In the genomic region with DNA sequence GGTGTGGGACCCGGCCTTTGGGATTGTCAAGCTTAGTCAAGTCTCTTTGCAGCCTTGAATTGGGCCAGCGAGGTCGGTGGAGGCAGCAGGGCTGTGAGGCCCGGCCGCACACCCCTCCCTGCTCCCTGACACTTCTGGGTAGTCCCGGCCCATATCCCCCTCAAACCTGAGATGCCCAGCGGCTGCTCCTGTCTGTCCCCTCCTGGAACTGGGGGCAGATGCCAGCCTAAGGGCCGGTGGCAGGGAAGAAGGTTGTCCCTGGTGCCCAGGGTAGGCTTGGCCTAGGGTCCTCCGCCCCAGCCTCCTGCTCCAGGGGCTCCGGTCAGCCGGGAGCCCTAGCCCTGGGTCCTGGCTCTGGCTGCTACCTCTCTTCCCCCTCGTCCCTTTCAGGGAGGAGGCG, we compare ENCODE assay signal across 28 mouse cellular contexts. TPM values are rescaled to one million over a fixed set of nuclear protein-coding genes. Genes with fewer than 3 reads are reported as not detected.
DNase-seq lines count a peak whose midpoint lies in the region; ATAC-seq and TF ChIP-seq lines count a peak whose summit lies in the region.
"Had no signal": no experiment of that assay in that cellular context is flagged by ENCODE, and none has a peak within 500 bp of the region (broad histone marks: within the 10 kb centered on the region; RNA-seq: fewer than 3 reads in every experiment).

No protein-coding gene starts in this region.

- no peaks in the 10 kb centered on the region for H3K9me3 ChIP-seq in limb, embryonic 15.5 days
- H3K9me3 ChIP-seq in limb, embryonic 10.5 days (replicated peaks), result no peaks in the 10 kb centered on the region
- no peaks in the 10 kb centered on the region for H3K9me3 ChIP-seq in liver, embryonic 15.5 days (replicated peaks)
- no peaks in the 10 kb centered on the region for H3K9me3 ChIP-seq in liver, postnatal 0 days (ENCODE audit: low read length)
- no peaks in the 10 kb centered on the region for H3K9me3 ChIP-seq in stomach, postnatal 0 days (ENCODE audit: control insufficient read depth, low read length)
- H3K9me3 ChIP-seq: embryonic facial prominence, embryonic 12.5 days; forebrain, embryonic 13.5 days; heart, embryonic 12.5 days; heart, embryonic 15.5 days; hindbrain, embryonic 15.5 days had no signal

- no peak overlapping the region for H3K9ac ChIP-seq in limb, embryonic 15.5 days
- H3K9ac ChIP-seq in liver, embryonic 15.5 days, result no peak overlapping the region
- H3K9ac ChIP-seq in liver, postnatal 0 days (replicated peaks), result no peak overlapping the region
- H3K9ac ChIP-seq in stomach, postnatal 0 days (ENCODE audit: low read length), result 0 out of 2 replicates have a peak overlapping the region, but pooled peaks have one; percentile 13
- H3K9ac ChIP-seq: embryonic facial prominence, embryonic 12.5 days; forebrain, embryonic 13.5 days; forebrain, postnatal 0 days; heart, embryonic 15.5 days; hindbrain, embryonic 15.5 days had no signal

- H3K4me1 ChIP-seq in limb, embryonic 15.5 days, result peaks cover 19% of the 10 kb centered on the region
- H3K4me1 ChIP-seq in limb, embryonic 10.5 days, result peaks cover 25% of the 10 kb centered on the region
- H3K4me1 ChIP-seq in liver, embryonic 15.5 days (replicated peaks), result peaks cover 76% of the 10 kb centered on the region
- peaks cover 31% of the 10 kb centered on the region for H3K4me1 ChIP-seq in liver, postnatal 0 days (ENCODE audit: insufficient read depth)
- no peaks in the 10 kb centered on the region; the same call in 1 of the 2 replicates for H3K4me1 ChIP-seq in stomach, postnatal 0 days (replicated peaks; ENCODE audit: control insufficient read depth, insufficient read depth)

- no peak for TF ChIP-seq EP300 in liver, postnatal 0 days (IDR thresholded peaks at IDR 0.05; ENCODE audit: low read depth)
- TF ChIP-seq EP300 in stomach, postnatal 0 days (optimal IDR thresholded peaks at IDR 0.05), result no peak

- ATAC-seq in limb, embryonic 15.5 days (ENCODE audit: insufficient number of reproducible peaks, low FRiP score, low TSS enrichment, low read depth), result no peak
- ATAC-seq in liver, embryonic 15.5 days (ENCODE audit: insufficient read depth), result no peak
- ATAC-seq in liver, postnatal 0 days, result no peak
- no peak for ATAC-seq in stomach, postnatal 0 days (ENCODE audit: low FRiP score, low TSS enrichment)
- ATAC-seq: CD4-positive, CD25-positive, alpha-beta regulatory T cell, adult 4 months; forebrain, embryonic 13.5 days; forebrain, postnatal 0 days had no signal

- H3K36me3 ChIP-seq in limb, embryonic 15.5 days, result peaks cover 64% of the 10 kb centered on the region
- H3K36me3 ChIP-seq in limb, embryonic 10.5 days, result peaks cover 70% of the 10 kb centered on the region
- peaks cover 64% of the 10 kb centered on the region for H3K36me3 ChIP-seq in liver, embryonic 15.5 days (replicated peaks)
- peaks cover 59% of the 10 kb centered on the region for H3K36me3 ChIP-seq in liver, postnatal 0 days (replicated peaks; ENCODE audit: insufficient read depth, low read length)
- peaks cover 39% of the 10 kb centered on the region for H3K36me3 ChIP-seq in stomach, postnatal 0 days (ENCODE audit: control insufficient read depth, insufficient read depth, low read length)

- no peak overlapping the region for H3K4me2 ChIP-seq in limb, embryonic 15.5 days
- no peak overlapping the region for H3K4me2 ChIP-seq in liver, embryonic 15.5 days
- H3K4me2 ChIP-seq in liver, postnatal 0 days (ENCODE audit: low read depth, low read length), result no peak overlapping the region
- H3K4me2 ChIP-seq in stomach, postnatal 0 days (replicated peaks; ENCODE audit: low read depth), result no peak overlapping the region
- H3K4me2 ChIP-seq: embryonic facial prominence, embryonic 12.5 days; forebrain, embryonic 13.5 days; heart, embryonic 12.5 days; heart, embryonic 15.5 days; hindbrain, embryonic 15.5 days had no signal

- H3K27me3 ChIP-seq in limb, embryonic 15.5 days, result no peaks in the 10 kb centered on the region
- no peaks in the 10 kb centered on the region for H3K27me3 ChIP-seq in limb, embryonic 10.5 days (ENCODE audit: low read depth, poor library complexity, severe bottlenecking)
- H3K27me3 ChIP-seq in liver, embryonic 15.5 days, result no peaks in the 10 kb centered on the region
- no peaks in the 10 kb centered on the region for H3K27me3 ChIP-seq in liver, postnatal 0 days (ENCODE audit: insufficient read depth, low read length)
- no peaks in the 10 kb centered on the region for H3K27me3 ChIP-seq in stomach, postnatal 0 days (ENCODE audit: control insufficient read depth, insufficient read depth, low read length)
- H3K27me3 ChIP-seq: embryonic facial prominence, embryonic 12.5 days; forebrain, embryonic 13.5 days; heart, embryonic 12.5 days; heart, embryonic 15.5 days; hindbrain, embryonic 15.5 days had no signal

- peak; percentile 92 for DNase-seq in heart, adult 11 months
- no peak for DNase-seq in heart, postnatal 25 days (ENCODE audit: low spot score)
- no peak for DNase-seq in limb, embryonic 10.5 days (ENCODE audit: low spot score)
- DNase-seq in liver, postnatal 0 days, result no peak
- DNase-seq in stomach, postnatal 0 days (ENCODE audit: low spot score), result no peak
- no peak for DNase-seq in left cerebral cortex, postnatal 4 days
- DNase-seq: adrenal gland, adult 2 months; adrenal gland, postnatal 14 days; cerebellum, adult 11-12 months; cerebellum, adult 8-10 months; cerebellum, postnatal 14 days; forebrain, postnatal 0 days; gastrocnemius, adult 2 months; gastrocnemius, postnatal 14 days; heart, adult 18-20 months; heart, postnatal 10 days; heart, postnatal 4 days had no signal

- intact Hi-C loops in heart, postnatal 25 days (cut with DNase I), result loop anchor here (2.0 kb wide), 1 partner anchor 33 kb away; no protein-coding TSS in a partner anchor
- intact Hi-C loops in left cerebral cortex, postnatal 4 days (cut with DNase I), result loop anchor here (5.0 kb wide), 1 partner anchor 33 kb away; no protein-coding TSS in a partner anchor

- TF ChIP-seq CTCF in liver, postnatal 0 days (IDR thresholded peaks at IDR 0.05; ENCODE audit: low read depth), result no peak
- TF ChIP-seq CTCF in stomach, postnatal 0 days (IDR thresholded peaks at IDR 0.05; ENCODE audit: low read depth), result no peak

- whole genome bisulfite sequencing in limb, embryonic 15.5 days, result 84% methylated on average over 13 of the region's 13 CpGs
- 89% methylated on average over 13 of the region's 13 CpGs for WGBS in limb, embryonic 10.5 days
- WGBS in liver, embryonic 15.5 days (ENCODE audit: insufficient replicate concordance), result 85% methylated on average over 13 of the region's 13 CpGs
- 85% methylated on average over 13 of the region's 13 CpGs for WGBS in liver, postnatal 0 days (ENCODE audit: insufficient replicate concordance)
- WGBS in stomach, postnatal 0 days, result 88% methylated on average over 9 of the region's 13 CpGs

- H3K4me3 ChIP-seq in limb, embryonic 15.5 days, result no peak overlapping the region
- H3K4me3 ChIP-seq in limb, embryonic 10.5 days, result no peak overlapping the region
- no peak overlapping the region for H3K4me3 ChIP-seq in liver, embryonic 15.5 days (replicated peaks)
- H3K4me3 ChIP-seq in liver, postnatal 0 days (ENCODE audit: low read depth, low read length), result no peak overlapping the region
- H3K4me3 ChIP-seq in stomach, postnatal 0 days (ENCODE audit: low read depth, low read length), result no peak overlapping the region
- H3K4me3 ChIP-seq: embryonic facial prominence, embryonic 12.5 days; erythroblast, embryonic 14.5 days; forebrain, embryonic 13.5 days; gastrocnemius, adult 2 months; heart, embryonic 12.5 days; heart, embryonic 15.5 days; hindbrain, embryonic 15.5 days had no signal

- peak overlapping the region; percentile 22; the same call in 1 of the 2 replicates for H3K27ac ChIP-seq in limb, embryonic 15.5 days
- H3K27ac ChIP-seq in limb, embryonic 10.5 days, result no peak overlapping the region
- peak overlapping the region; percentile 100; the same call in 1 of the 2 replicates for H3K27ac ChIP-seq in liver, embryonic 15.5 days (replicated peaks)
- H3K27ac ChIP-seq in liver, postnatal 0 days (ENCODE audit: low read depth), result no peak overlapping the region
- H3K27ac ChIP-seq in stomach, postnatal 0 days (replicated peaks), result no peak overlapping the region
- H3K27ac ChIP-seq: embryonic facial prominence, embryonic 12.5 days; forebrain, embryonic 13.5 days; gastrocnemius, adult 2 months; heart, embryonic 15.5 days; hindbrain, embryonic 15.5 days had no signal

RNA-seq across cellular contexts. Expression of a gene that starts 2.7 kb away (rescaled TPM):
- 100 to 1,000 TPM in 1 of 2 experiments, 10 to 100 TPM in 1; 90.5 to 103 TPM for total RNA-seq in heart, postnatal 25 days (2021)
- polyA plus RNA-seq in limb, embryonic 15.5 days (2015; fragmentation: Nextera tagmentation; extraction: Ambion mirVana), result 91.4 and 94.3 TPM in 2 replicates
- polyA plus RNA-seq in limb, embryonic 10.5 days (2016; fragmentation: Nextera tagmentation; extraction: Ambion mirVana), result 92.3 and 97.7 TPM in 2 replicates
- 94.1 and 95.7 TPM in 2 replicates for polyA plus RNA-seq in liver, embryonic 15.5 days (2015; fragmentation: Nextera tagmentation; extraction: Ambion mirVana)
- 42.0 and 47.4 TPM in 2 replicates for polyA plus RNA-seq in liver, postnatal 0 days (2015; fragmentation: Nextera tagmentation; extraction: Ambion mirVana)
- 56.2 TPM in 2 replicates for polyA plus RNA-seq in stomach, postnatal 0 days (2015; fragmentation: Nextera tagmentation; extraction: Ambion mirVana)
- total RNA-seq in left cerebral cortex, postnatal 4 days (2021), result 10 to 100 TPM; 35.0 to 38.1 TPM

RNA-seq across cellular contexts. Expression of a gene that starts 24.8 kb away (rescaled TPM):
- under 1 TPM; 0.21 to 0.59 TPM for total RNA-seq in heart, postnatal 25 days (2021)
- 0.15 TPM in 1 of 2 replicates, not detected in the other for polyA plus RNA-seq in limb, embryonic 15.5 days (2015; fragmentation: Nextera tagmentation; extraction: Ambion mirVana)
- polyA plus RNA-seq in limb, embryonic 10.5 days (2016; fragmentation: Nextera tagmentation; extraction: Ambion mirVana), result not detected in 2 replicates
- polyA plus RNA-seq in liver, embryonic 15.5 days (2015; fragmentation: Nextera tagmentation; extraction: Ambion mirVana), result not detected in 2 replicates
- polyA plus RNA-seq in liver, postnatal 0 days (2015; fragmentation: Nextera tagmentation; extraction: Ambion mirVana), result not detected in 2 replicates
- polyA plus RNA-seq in stomach, postnatal 0 days (2015; fragmentation: Nextera tagmentation; extraction: Ambion mirVana), result 0.02 TPM in 1 of 2 replicates, not detected in the other
- total RNA-seq in left cerebral cortex, postnatal 4 days (2021), result 100 to 1,000 TPM; 113 to 118 TPM
- total RNA-seq: adrenal gland, postnatal 14 days had no signal
- polyA plus RNA-seq: CD4-positive, CD25-positive, alpha-beta regulatory T cell, adult 4 months had no signal

RNA-seq across cellular contexts. Expression of a gene that starts 36.9 kb away (rescaled TPM):
- total RNA-seq in heart, postnatal 25 days (2021), result 10 to 100 TPM; 52.1 to 57.7 TPM
- polyA plus RNA-seq in limb, embryonic 15.5 days (2015; fragmentation: Nextera tagmentation; extraction: Ambion mirVana), result 11.8 and 13.7 TPM in 2 replicates
- 12.6 and 13.6 TPM in 2 replicates for polyA plus RNA-seq in limb, embryonic 10.5 days (2016; fragmentation: Nextera tagmentation; extraction: Ambion mirVana)
- polyA plus RNA-seq in liver, embryonic 15.5 days (2015; fragmentation: Nextera tagmentation; extraction: Ambion mirVana), result 3.7 and 4.2 TPM in 2 replicates
- polyA plus RNA-seq in liver, postnatal 0 days (2015; fragmentation: Nextera tagmentation; extraction: Ambion mirVana), result 3.0 and 3.6 TPM in 2 replicates
- polyA plus RNA-seq in stomach, postnatal 0 days (2015; fragmentation: Nextera tagmentation; extraction: Ambion mirVana), result 5.1 TPM in 2 replicates
- total RNA-seq in left cerebral cortex, postnatal 4 days (2021), result 10 to 100 TPM; 74.2 to 74.4 TPM

RNA-seq across cellular contexts. Expression of a gene that starts 44.4 kb away (rescaled TPM):
- total RNA-seq in heart, postnatal 25 days (2021), result not detected
- polyA plus RNA-seq in limb, embryonic 15.5 days (2015; fragmentation: Nextera tagmentation; extraction: Ambion mirVana), result 0.06 and 0.14 TPM in 2 replicates
- not detected in 2 replicates for polyA plus RNA-seq in limb, embryonic 10.5 days (2016; fragmentation: Nextera tagmentation; extraction: Ambion mirVana)
- not detected in 2 replicates for polyA plus RNA-seq in liver, embryonic 15.5 days (2015; fragmentation: Nextera tagmentation; extraction: Ambion mirVana)
- polyA plus RNA-seq in liver, postnatal 0 days (2015; fragmentation: Nextera tagmentation; extraction: Ambion mirVana), result not detected in 2 replicates
- not detected in 2 replicates for polyA plus RNA-seq in stomach, postnatal 0 days (2015; fragmentation: Nextera tagmentation; extraction: Ambion mirVana)
- total RNA-seq in left cerebral cortex, postnatal 4 days (2021), result not detected
- total RNA-seq: adrenal gland, adult 2 months; adrenal gland, postnatal 14 days; adrenal gland, postnatal 4 days; forebrain, postnatal 0 days; heart, adult 18-20 months; heart, postnatal 10 days; heart, postnatal 4 days; MEL had no signal
- polyA plus RNA-seq: CD4-positive, CD25-positive, alpha-beta regulatory T cell, adult 4 months; erythroblast, embryonic 14.5 days; forebrain, embryonic 13.5 days; heart, embryonic 12.5 days; heart, embryonic 15.5 days had no signal

RNA-seq across cellular contexts. Expression of a gene that starts 56.1 kb away (rescaled TPM):
- total RNA-seq in heart, postnatal 25 days (2021), result under 1 TPM; 0.34 to 0.57 TPM
- 6.0 and 7.0 TPM in 2 replicates for polyA plus RNA-seq in limb, embryonic 15.5 days (2015; fragmentation: Nextera tagmentation; extraction: Ambion mirVana)
- polyA plus RNA-seq in limb, embryonic 10.5 days (2016; fragmentation: Nextera tagmentation; extraction: Ambion mirVana), result 0.62 and 0.99 TPM in 2 replicates
- not detected in 2 replicates for polyA plus RNA-seq in liver, embryonic 15.5 days (2015; fragmentation: Nextera tagmentation; extraction: Ambion mirVana)
- polyA plus RNA-seq in liver, postnatal 0 days (2015; fragmentation: Nextera tagmentation; extraction: Ambion mirVana), result 0.04 and 0.08 TPM in 2 replicates
- polyA plus RNA-seq in stomach, postnatal 0 days (2015; fragmentation: Nextera tagmentation; extraction: Ambion mirVana), result 0.11 TPM in 1 of 2 replicates, not detected in the other
- under 1 TPM; 0.36 to 0.40 TPM for total RNA-seq in left cerebral cortex, postnatal 4 days (2021)
- polyA plus RNA-seq: CD4-positive, CD25-positive, alpha-beta regulatory T cell, adult 4 months; erythroblast, embryonic 14.5 days; forebrain, embryonic 13.5 days; forebrain, postnatal 0 days; heart, embryonic 12.5 days; heart, embryonic 15.5 days; hindbrain, embryonic 15.5 days had no signal

Comparison
In these comparisons a context has a peak if more than half of its experiments do, and no peak if none do; other contexts are left out.
1. H3K27ac ChIP-seq: peak in limb, embryonic 15.5 days (single experiment) and liver, embryonic 15.5 days (single experiment); none in limb, embryonic 10.5 days (single experiment), liver, postnatal 0 days (single experiment) and stomach, postnatal 0 days (single experiment).